Mouse (Mus musculus): ENCODE data around the gene Ak1. TPM values are rescaled to one million over a fixed set of nuclear protein-coding genes. Genes with fewer than 3 reads are reported as not detected.

Ak1 gene
- total RNA-seq, 4 experiments from 2014 or later = 24.1 to 57.3 (median 40.1) TPM

- no peak for DNase-seq
These were observed 6.5 kb downstream of the Ak1 start for GRCm38 (mm10) chr2:32628044-32628550.

DNA sequence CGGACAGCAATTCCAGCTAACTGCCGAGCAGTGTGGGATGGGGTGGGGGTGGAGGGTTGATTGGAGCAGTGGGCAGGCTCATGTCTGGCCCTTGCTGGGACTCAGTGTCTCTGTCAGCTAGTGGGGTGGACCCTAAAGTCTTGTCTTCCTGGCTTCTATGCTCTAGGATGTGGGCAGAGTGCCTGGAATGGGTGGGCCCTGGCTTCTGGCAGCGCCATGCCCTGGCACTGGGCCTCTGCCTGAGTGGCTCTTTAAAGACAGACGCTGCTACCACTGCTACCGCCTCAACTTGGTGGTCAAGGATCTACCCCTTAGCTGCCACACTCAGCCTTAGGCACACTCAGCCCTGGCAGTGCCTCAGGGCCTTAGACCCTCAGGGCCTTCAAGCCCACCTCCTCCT is 7.2 kb downstream of the Ak1 start:
- no peak for DNase-seq

GRCm38 (mm10) chr2:32629276-32629976 is 7.9 kb downstream of the Ak1 start:
- no peak for DNase-seq

DNA sequence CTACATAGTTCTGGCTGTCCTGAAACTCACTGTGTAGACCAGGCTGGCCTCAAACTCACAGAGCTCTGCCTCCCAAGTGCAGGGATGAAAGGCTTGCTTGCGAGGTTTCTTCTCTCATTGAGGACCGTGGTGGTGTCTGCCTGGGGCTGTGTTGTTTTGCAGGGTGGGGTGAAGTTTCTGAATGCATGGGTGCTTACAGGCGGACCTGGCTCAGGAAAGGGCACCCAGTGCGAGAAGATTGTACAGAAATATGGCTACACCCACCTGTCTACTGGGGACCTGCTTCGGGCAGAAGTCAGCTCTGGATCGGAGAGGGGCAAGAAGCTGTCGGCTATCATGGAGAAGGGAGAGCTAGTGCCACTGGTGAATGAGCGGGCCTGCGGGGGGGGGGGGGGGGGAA is 8.5 kb downstream of the Ak1 start:
- no peak for DNase-seq

DNA sequence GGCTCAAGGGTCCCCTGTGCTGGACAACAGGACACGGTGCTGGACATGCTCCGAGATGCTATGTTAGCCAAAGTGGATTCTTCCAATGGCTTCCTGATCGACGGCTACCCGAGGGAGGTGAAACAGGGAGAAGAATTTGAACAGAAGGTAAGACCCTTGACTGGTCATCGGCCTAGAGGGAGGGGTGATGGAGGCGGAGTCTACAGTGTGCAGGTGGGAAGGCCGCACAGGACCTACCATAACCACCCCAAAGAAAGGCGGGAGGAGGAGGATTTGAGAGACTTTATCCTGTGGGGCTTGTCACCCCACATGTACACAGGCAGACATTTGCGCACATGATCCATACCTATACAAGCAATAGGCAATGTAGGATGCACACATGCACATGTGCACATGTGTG is 9.5 kb downstream of the Ak1 start:
- no peak for DNase-seq

DNA sequence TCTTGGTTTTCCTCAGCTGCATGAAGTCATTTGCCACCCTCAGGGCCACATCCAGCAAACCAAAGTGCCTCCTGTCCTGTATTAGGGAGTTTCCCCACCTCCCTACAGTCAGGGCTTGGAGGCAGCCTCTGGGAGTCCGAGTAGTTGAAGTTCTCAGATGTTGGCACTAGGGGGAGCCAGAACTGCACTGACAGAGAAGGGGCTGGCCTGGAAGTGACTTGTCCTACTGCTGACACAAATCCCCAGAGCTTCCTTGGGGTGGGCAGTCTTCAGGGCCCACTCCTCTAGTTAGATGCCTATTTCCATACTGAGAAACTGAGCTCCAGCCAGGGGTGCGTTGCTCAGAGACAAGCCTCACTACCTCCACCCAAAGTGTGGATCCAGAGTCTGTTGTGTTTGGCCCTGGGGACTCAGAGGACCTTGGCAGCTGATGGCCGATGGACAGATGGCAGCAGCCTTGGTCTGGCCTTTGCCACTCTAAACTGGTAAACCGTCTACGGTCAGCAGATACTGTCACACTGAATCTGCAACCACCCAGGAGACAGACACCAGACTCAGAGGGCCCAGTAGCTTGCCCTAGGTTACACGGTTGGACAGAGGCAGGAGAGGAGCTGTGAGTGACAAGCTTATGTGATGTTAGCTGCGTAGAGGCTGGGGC is 10.3 kb downstream of the Ak1 start:
- peak; percentile 73 for DNase-seq

- no peak for DNase-seq
These were observed 12.1 kb downstream of the Ak1 start for GRCm38 (mm10) chr2:32633660-32634059.

DNA sequence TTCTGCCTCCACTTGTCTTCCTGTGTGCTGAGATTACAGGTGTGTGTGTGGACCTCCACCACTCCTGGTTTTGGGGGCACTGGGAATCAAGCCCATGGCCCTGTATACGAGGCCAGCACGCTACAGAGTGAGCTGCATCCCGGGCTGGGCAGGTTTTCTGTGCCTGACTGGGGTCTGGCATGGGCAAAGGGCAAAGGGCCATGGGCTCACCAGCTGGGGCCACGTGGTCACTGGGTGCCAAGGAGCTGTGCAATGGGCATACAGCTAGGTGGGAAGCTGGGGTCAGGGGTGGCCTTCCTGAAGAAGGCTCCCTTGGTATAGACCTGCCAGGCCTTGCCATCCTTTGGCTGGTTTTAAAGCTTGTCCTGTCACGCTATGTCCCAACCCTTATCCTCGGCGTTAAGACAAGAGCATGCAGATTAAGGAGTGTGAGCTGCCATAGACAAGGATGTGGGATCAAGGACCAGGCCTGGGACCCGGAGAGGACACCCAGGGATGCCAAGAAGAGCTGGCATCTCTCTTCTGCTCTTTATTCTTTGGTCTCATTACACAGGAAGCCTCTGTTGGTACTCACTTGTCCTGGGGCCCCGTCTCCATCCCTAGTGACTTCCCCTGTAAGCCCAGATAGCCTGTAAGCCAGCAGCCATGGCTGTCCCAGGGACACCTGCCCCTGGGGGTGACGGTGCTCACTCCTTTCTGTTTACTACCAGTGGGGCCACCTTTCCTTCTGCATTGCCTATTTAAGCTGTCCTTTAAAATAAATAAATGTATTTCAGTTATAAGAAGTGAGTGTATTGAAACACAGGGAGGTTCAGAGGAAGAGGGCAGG is 12.9 kb downstream of the Ak1 start:
- no peak for DNase-seq

DNA sequence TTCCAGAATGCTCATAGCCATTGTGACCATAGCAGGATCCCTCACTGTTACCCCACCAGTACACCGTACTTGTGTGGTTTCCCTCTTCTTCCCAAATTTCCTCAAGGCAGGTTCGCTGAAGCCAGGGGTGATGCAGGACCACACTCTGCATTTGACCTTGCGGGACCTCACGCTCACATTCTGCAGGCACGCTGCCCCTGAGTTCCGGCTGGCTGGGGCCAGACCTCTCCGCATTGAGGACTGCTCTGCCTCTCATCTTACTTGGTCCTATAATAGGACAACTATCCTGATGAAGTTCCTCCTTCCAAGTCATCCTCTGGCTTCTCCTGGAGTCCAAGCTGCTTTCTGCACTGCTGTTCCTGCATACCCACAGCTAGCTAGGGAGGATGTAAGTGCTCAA is 15.1 kb downstream of the Ak1 start:
- no peak for DNase-seq

DNA sequence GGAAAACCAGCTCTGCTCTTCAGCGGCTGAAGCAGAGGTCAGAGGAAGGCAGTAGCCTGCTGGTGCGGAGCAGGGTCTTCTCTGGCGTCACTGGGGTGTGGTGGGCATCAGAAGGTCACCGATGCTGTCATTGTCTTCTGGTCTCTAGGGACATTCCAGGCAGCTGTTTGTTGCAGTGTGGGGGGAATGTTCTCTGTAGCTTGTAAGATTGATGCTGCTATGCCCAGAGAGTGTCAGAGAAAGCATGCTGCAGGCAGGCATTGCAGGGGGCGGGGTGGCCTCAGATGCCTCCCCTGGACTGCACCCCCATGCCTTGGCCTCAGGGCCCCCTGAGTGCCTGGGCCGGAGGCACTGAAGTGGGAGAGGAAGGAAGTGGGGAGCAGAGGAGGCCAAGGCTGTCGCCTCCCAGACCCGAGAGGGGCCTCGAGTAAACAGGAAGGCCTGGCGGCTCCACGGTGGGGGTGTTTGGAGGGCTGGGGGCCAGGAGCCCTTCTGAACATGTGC is 16.3 kb downstream of the Ak1 start:
- DNase-seq = peak; percentile 73

GRCm38 (mm10) chr2:32639632-32640031 is 18.1 kb downstream of the Ak1 start:
- no peak for DNase-seq

- no peak for DNase-seq
These were observed 19.0 kb downstream of the Ak1 start for GRCm38 (mm10) chr2:32640550-32641051.

GRCm38 (mm10) chr2:32641810-32642209 is 20.3 kb downstream of the Ak1 start:
- DNase-seq = no peak

DNA sequence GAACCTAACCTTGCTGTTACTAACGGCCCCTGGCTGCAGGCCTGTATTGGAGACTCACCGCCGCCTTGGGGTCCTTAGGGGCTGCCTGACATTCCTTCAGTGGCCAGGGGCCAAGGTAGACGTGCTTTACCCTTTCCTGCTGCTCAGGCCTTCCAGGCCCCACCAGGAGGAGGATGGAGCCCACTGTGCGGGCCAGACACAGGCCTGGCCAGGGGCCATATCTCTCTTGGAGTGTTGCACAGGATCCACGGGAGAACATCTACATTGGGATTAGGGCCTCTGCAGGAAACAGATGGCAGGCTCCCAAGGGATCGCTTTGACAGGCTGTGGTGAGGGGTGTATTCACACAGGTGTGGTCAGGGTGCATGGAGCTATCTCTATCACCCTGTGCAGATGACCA is 21.3 kb downstream of the Ak1 start:
- no peak for DNase-seq

DNA sequence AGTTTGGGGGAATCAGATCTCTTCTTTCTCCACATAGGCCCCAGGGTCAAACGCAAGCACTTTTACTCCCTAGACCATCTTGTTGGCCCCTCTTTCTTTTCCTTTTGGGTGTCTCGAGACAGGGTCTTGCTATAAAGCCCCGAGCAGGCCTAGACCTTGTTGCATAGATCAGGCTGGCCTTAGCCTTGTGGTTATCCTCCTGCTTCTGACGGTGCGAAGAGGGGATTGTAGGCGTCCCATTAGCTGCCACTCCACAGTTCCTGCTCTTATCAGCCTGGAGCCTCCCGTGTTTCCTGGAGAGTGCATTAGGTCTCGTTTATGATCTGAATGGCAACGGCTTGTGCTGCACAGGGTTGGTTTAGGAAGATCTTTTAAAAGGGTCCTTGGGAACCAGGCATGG is 22.5 kb downstream of the Ak1 start:
- DNase-seq = no peak

- no peak for DNase-seq
These were observed 23.4 kb downstream of the Ak1 start for GRCm38 (mm10) chr2:32644799-32645475.

DNA sequence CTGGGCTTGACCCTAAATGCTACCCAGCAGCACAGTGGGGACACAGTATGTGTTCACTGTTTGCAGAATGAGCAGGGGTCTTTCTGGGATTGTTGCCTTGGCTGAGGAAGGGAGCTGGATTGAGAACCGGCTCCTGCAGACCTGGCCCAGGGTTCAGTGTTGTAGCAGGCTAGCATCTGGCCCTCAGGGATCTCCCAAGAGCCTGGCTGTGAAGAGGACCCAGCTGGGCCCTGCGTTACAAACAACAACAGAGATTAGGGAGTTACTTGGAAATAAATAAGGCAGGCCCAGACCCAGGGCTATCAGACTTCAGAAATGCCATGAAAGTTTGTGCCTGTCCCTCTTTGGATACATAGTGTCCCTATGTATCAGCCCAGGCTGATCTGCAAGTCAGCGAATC is 24.1 kb downstream of the Ak1 start:
- DNase-seq = no peak

GRCm38 (mm10) chr2:32646379-32647056 is 25.0 kb downstream of the Ak1 start, which contains the start of gene Eng:
Gene Eng (plus strand): TSS chr2:32646595.
- peak; percentile 62 for DNase-seq

DNA sequence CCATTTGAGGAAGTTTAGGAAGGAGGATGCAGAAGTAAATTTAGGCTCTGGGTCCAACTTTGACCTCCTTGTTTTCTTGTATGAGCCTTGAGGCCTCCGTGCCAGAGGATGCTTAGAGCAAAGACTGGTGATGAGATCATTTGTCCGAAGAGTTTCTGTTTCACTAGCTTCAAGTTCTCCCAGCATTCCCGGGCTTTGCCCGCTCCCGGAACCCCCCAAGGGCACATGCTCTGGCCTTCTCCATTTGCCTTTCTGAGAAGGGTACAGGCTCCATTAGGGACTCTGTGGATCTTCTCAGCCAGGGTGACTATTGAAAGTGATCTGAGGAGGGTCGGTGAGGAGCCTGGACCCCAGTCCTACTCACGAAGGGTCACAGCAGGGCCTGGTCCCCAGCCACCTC is 25.8 kb downstream of the Ak1 start:
- no peak for DNase-seq

DNA sequence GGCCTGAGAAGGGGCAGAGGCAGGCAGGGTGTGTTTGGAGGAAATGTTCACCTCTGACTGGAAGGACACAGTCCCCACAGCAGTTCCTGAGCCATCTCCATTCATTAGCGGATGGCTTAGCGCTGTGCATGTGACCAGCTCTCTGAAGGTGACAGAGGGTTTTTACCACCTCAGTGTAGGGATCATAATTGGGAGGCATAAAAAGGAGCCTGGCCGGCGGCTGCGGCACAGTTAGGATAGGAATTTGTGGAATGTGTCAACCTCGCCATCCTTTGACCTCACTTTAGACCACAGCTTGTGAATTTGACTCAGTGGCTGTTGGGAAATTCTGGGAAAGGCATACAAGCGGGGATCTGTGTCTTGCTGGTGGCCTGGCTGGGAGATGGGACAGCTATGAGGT is 32.2 kb downstream of the Ak1 start:
- no peak for DNase-seq

- DNase-seq = no peak
These were observed 33.3 kb downstream of the Ak1 start for GRCm38 (mm10) chr2:32654743-32655393.

Measured in adrenal gland, adult 8-10 months (tissue).